Mouse (Mus musculus): ENCODE results near the gene Dtx1. TPM values are rescaled to one million over a fixed set of nuclear protein-coding genes. Genes with fewer than 3 reads are reported as not detected.

Gene Dtx1
- total RNA-seq, 4 experiments from 2014 or later: 16.6 to 17.8 (median 17.3) TPM

DNA sequence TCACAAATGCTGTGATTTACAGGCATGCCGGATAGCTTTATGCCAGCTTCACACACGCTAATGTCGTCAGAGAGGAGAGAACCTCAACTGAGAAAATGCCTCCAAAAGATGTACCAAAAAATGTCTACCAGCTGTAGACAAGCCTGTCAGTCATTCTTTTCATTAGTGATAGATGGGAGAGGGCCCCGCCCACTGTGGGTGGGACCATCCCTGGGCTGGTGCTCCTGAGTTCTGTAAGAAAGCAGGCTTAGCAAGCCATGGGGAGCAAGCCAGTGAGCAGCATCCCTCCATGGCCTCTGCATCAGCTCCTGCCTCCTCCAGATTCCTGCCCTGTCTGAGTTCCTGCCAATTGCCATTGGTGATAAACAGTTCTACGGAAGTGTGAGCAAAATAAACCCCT, 76.1 kb downstream of the Dtx1 start:
- DNase-seq: no peak

DNA sequence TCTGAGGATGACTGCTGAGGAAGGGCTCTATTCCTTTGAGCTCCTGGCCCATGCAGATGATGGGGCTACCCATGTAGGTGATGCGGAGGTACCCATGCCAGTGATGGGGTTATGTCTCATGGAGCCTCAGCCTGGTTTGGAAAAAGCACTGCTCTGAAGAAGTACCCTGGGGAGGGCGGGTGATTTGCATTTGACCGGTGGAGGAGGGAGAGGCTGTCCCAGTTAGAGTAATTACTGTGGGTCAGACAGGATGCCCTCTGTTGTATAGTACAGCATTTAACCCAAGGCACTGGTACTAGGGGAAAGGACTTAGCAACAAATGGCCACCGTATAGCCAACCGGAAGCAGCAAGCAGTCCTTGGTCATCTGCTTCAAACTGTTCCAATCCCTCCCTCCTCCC, 76.9 kb downstream of the Dtx1 start:
- no peak for DNase-seq

DNA sequence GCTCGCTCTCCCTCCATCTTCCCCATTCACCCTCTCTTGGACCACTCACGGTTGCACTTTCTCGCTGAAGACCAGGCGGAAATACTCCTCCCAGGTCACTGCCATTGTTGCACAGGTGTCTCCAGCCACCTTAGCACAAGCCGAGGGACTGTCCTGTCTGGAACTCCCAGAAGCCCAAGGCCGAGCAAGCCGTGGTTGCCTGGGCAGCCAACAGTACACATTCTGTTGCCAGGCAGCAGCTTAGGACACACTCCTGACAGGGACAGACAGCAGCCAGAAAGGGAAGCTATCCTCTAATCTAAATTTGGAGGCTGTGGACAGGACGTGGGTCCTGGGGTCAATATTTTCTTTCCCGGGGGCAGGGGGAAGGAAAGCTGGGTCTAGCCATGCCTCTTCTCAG, 77.6 kb downstream of the Dtx1 start, which contains the start of gene Cfap73:
TSS of gene Cfap73 (minus strand) at position 105 of the 400 bp plus-strand sequence.
- DNase-seq: no peak

- no peak for DNase-seq
These were observed 79.8 kb downstream of the Dtx1 start for GRCm38 (mm10) chr5:120631892-120632291.

DNA sequence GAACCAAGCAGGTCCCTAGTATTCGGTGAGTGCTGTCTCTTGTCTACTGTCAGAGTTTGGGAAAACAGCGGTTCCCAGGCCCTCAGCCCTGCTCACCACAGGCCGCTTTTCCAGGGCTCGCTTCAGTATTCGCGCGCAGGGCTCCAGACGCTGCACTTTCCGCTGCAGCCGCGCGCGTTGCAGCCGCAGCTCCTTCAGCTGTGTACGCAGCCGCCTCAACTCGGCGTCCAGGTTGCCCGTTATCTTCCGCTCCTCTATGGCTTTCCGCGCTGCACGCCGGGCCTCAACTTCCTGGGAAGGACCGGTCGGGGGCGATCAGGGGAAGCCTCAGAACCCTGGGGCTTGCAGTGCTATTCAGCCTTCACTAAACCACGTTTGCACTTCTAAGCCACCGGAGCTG, 80.6 kb downstream of the Dtx1 start:
- no peak for DNase-seq

Other genes with a start within 250 kb of the Dtx1 start
- 100 to 1,000 TPM in 3 of 4 experiments, 10 to 100 TPM in 1; 96.5 to 107 (median 105) TPM for gene Sdsl, start 239.1 kb downstream of the Dtx1 start, total RNA-seq (2022)
- gene Sds, start 235.4 kb downstream of the Dtx1 start, total RNA-seq (2022): under 1 TPM in 1 of 4 experiments, not detected in 3; 0.35 TPM
- gene Plbd2, start 208.3 kb downstream of the Dtx1 start, total RNA-seq (2022): 100 to 1,000 TPM in 2 of 4 experiments, 10 to 100 TPM in 2; 97.4 to 106 (median 100) TPM
- 10 to 100 TPM; 29.5 to 36.7 (median 34.1) TPM for gene Slc8b1, start 200.8 kb downstream of the Dtx1 start, total RNA-seq (2022)
- 10 to 100 TPM; 33.9 to 44.5 (median 40.0) TPM for gene Tpcn1, start 123.3 kb downstream of the Dtx1 start, total RNA-seq (2022)
- gene Iqcd, start 122.9 kb downstream of the Dtx1 start, total RNA-seq (2022): 1 to 10 TPM in 2 of 4 experiments, under 1 TPM in 2; 0.42 to 1.8 (median 1.1) TPM
- gene Rita1, start 99.3 kb downstream of the Dtx1 start, total RNA-seq (2022): 10 to 100 TPM; 17.0 to 30.2 (median 22.3) TPM
- 10 to 100 TPM; 44.1 to 57.3 (median 56.5) TPM for gene Ddx54, start 99.2 kb downstream of the Dtx1 start, total RNA-seq (2022)
- gene Cfap73, start 77.7 kb downstream of the Dtx1 start, total RNA-seq (2022): under 1 TPM in 3 of 4 experiments, not detected in 1; 0.32 to 0.63 (median 0.46) TPM
- gene Rasal1, start 63.1 kb downstream of the Dtx1 start, total RNA-seq (2022): 10 to 100 TPM in 3 of 4 experiments, 1 to 10 TPM in 1; 7.0 to 15.2 (median 12.2) TPM
- under 1 TPM; 0.63 to 0.89 (median 0.66) TPM for gene Oas2, start 37.9 kb upstream of the Dtx1 start, total RNA-seq (2022)
- gene Oas3, start 65.7 kb upstream of the Dtx1 start, total RNA-seq (2022): under 1 TPM; 0.30 to 0.44 (median 0.39) TPM
- not detected for gene Oas1e, start 83.6 kb upstream of the Dtx1 start, total RNA-seq (2022)
- 1 to 10 TPM in 3 of 4 experiments, under 1 TPM in 1; 0.61 to 2.2 (median 1.7) TPM for gene Oas1c, start 100.6 kb upstream of the Dtx1 start, total RNA-seq (2022)
- not detected for gene Oas1f, start 135.4 kb upstream of the Dtx1 start, total RNA-seq (2022)
- not detected for gene Oas1h, start 149.5 kb upstream of the Dtx1 start, total RNA-seq (2022)
- 1 to 10 TPM in 3 of 4 experiments, under 1 TPM in 1; 0.38 to 1.3 (median 1.1) TPM for gene Oas1g, start 175.7 kb upstream of the Dtx1 start, total RNA-seq (2022)
- gene Oas1a, start 195.6 kb upstream of the Dtx1 start, total RNA-seq (2022): 1 to 10 TPM; 2.6 to 3.8 (median 2.8) TPM
- not detected for gene Oas1d, start 202.6 kb upstream of the Dtx1 start, total RNA-seq (2022)